Mouse (Mus musculus) hindbrain, postnatal 0 days (tissue): Measurements from ENCODE around the gene Myct1. TPM values are rescaled to one million over a fixed set of nuclear protein-coding genes. Genes with fewer than 3 reads are reported as not detected.
A peak's percentile ranks its signal among the peaks of the same experiment; 100 is the strongest.

Experiments used
- ATAC-seq: fragments of 200-750 bp; cut with Nextera tagmentation; 2 replicates; pipeline ENCODE4 v1.8.0; 2017; ENCODE audit warnings: mild to moderate bottlenecking, moderate TSS enrichment, moderate library complexity
- DNase-seq: peaks from one replicate; pipeline ENCODE4 v3.0.0-alpha.2; 2015; ENCODE audit warnings: low spot score
- H3K27ac ChIP-seq: fragments of 300-500 bp; sonication (generic); 2 replicates; pipeline ENCODE4 v1.5.1; 2014; ENCODE audit warnings: mild to moderate bottlenecking
- H3K27me3 ChIP-seq: fragments of 300-500 bp; sonication (generic); 2 replicates; pipeline ENCODE4 v1.6.1; 2014; ENCODE audit warnings: low read length, mixed read lengths; ENCODE audit not compliant: insufficient read depth
- H3K36me3 ChIP-seq: fragments of 300-500 bp; sonication (generic); 2 replicates; pipeline ENCODE4 v1.6.1; 2014; ENCODE audit warnings: low read length, mixed read lengths; ENCODE audit not compliant: insufficient read depth
- H3K4me1 ChIP-seq: fragments of 300-500 bp; sonication (generic); 2 replicates; pipeline ENCODE4 v1.6.1; 2014; ENCODE audit warnings: antibody characterized with exemption, low read length, mixed read lengths; ENCODE audit not compliant: insufficient read depth
- H3K4me2 ChIP-seq: fragments of 300-500 bp; sonication (generic); 2 replicates; pipeline ENCODE4 v1.6.1; 2014; ENCODE audit warnings: low read depth, mild to moderate bottlenecking, low read length, moderate library complexity, mixed read lengths
- H3K4me3 ChIP-seq: fragments of 300-500 bp; sonication (generic); 2 replicates; pipeline ENCODE4 v1.5.1; 2014; ENCODE audit warnings: low read length
- H3K9ac ChIP-seq: fragments of 300-500 bp; sonication (generic); replicated peaks from 2 replicates; pipeline ENCODE4 v1.6.1; 2014; ENCODE audit warnings: mild to moderate bottlenecking, low read length, moderate library complexity, mixed read lengths
- H3K9me3 ChIP-seq: fragments of 300-500 bp; sonication (generic); 2 replicates; pipeline ENCODE4 v1.6.1; 2016; ENCODE audit warnings: low read length, mixed read lengths
- CTCF ChIP-seq: IDR thresholded peaks from 2 replicates; pipeline ENCODE4 v1.5.1; 2016; ENCODE audit warnings: antibody characterized with exemption, control low read depth, low read depth
- WGBS: fragments of 180-500 bp; shearing (Covaris S2); extraction: QIAGEN DNeasy Blood & Tissue Kit; methylation state at CpG from one replicate; pipeline ENCODE4 v1.1.7; 2014; 5-methylcytosine and 5-hydroxymethylcytosine counted together
- polyA plus RNA-seq: library from polyadenylated mRNA; unstranded; fragments of >200 nt; fragmentation: Nextera tagmentation; extraction: Ambion mirVana; gene quantifications from 2 replicates; pipeline ENCODE4 v1.2.1, GENCODE M21; 2015
- total RNA-seq: library from RNA; depleted of rRNA; stranded (reverse); fragments of >200 nt; gene quantifications from 2 replicates; pipeline ENCODE4 v1.2.3, GENCODE M21; 2014; rRNA removed

Myct1 gene
- 0.43 and 0.89 TPM in 2 replicates for total RNA-seq
- polyA plus RNA-seq = 0.91 and 1.0 TPM in 2 replicates

DNA sequence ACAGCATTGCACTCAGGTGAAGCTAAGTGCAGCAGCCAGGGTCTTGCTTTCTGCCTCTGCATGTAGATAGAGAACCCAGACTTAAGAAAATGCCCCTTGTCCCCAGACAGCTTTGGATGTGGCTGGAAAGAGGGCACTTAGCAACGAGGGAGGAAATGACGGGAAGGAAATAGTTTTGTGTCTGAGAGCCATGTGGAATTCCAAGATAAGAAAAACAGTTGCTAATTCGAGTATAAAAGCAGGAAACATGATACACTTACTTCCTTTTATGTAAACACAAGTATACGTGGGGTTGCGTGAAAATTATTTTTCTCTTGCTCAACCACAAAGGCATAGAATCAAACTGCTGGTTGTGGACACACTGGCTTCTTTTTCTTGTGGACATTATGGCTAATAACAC lies at the start of gene Myct1:
TSS of gene Myct1 (plus strand) at position 312 of the 400 bp plus-strand sequence.
- H3K4me3 ChIP-seq = no peak within 1 kb of the TSS
- no peak within 1 kb of the TSS for H3K27ac ChIP-seq
- H3K9ac ChIP-seq = no peak within 1 kb of the TSS
- H3K4me2 ChIP-seq = no peak within 1 kb of the TSS
- no peaks in the 10 kb centered on the region for H3K36me3 ChIP-seq
- WGBS = 66% methylated on average over 5 of the region's 5 CpGs
- H3K27me3 ChIP-seq = no peaks in the 10 kb centered on the region
- no peak for DNase-seq
- TF ChIP-seq CTCF = no peak
- no peaks in the 10 kb centered on the region for H3K4me1 ChIP-seq
- H3K9me3 ChIP-seq = no peaks in the 10 kb centered on the region
- no peak for ATAC-seq

DNA sequence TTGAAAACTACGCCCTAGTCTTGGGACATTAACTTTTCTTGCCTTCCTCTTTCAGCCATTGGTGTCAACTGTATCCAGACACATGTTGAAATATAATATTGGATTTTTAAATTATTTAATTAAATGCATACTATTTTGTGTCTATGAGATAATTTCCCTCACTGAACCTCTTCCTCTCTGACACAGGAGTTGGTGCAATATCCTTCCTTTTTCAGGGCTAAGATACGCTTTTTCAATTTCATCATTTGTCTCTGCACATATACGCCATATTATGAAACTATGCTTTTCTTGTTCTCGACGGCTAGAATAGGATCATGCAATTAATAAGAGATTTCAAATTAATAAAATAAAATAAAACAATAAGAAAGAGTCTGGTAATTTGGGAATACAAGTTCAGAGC lies 47.1 kb upstream of the Myct1 start:
- TF ChIP-seq CTCF = no peak
- H3K4me1 ChIP-seq = peaks cover 4% of the 10 kb centered on the region; the same call in 1 of the 2 replicates
- no peak for ATAC-seq
- WGBS = 96% methylated on average over 5 of the region's 5 CpGs
- no peaks in the 10 kb centered on the region for H3K27me3 ChIP-seq
- no peaks in the 10 kb centered on the region for H3K36me3 ChIP-seq
- no peaks in the 10 kb centered on the region for H3K9me3 ChIP-seq
- no peak for DNase-seq
- no peak overlapping the region for H3K9ac ChIP-seq
- no peak overlapping the region for H3K4me2 ChIP-seq
- H3K27ac ChIP-seq = no peak overlapping the region
- no peak overlapping the region for H3K4me3 ChIP-seq

GRCm38 (mm10) chr10:5547769-5548168 lies 45.8 kb upstream of the Myct1 start:
- Histone ChIP-seq H3K27ac (no peak overlapping the region), H3K9me3 (no peaks in the 10 kb centered on the region), H3K4me3 (no peak overlapping the region), H3K4me2 (no peak overlapping the region), H3K9ac (no peak overlapping the region), H3K4me1 (peaks cover 4% of the 10 kb centered on the region; the same call in 1 of the 2 replicates), H3K27me3 (no peaks in the 10 kb centered on the region), H3K36me3 (no peaks in the 10 kb centered on the region)
- DNase-seq (no peak), ATAC-seq (no peak)
- WGBS = 90% methylated on average over 9 of the region's 9 CpGs
- TF ChIP-seq CTCF = no peak

GRCm38 (mm10) chr10:5548651-5549050 lies 44.9 kb upstream of the Myct1 start:
- TF ChIP-seq CTCF = no peak
- Histone ChIP-seq H3K9ac (no peak overlapping the region), H3K36me3 (no peaks in the 10 kb centered on the region), H3K27ac (no peak overlapping the region), H3K27me3 (no peaks in the 10 kb centered on the region), H3K9me3 (no peaks in the 10 kb centered on the region), H3K4me1 (peaks cover 4% of the 10 kb centered on the region; the same call in 1 of the 2 replicates), H3K4me3 (no peak overlapping the region), H3K4me2 (peak overlapping the region; percentile 87)
- 92% methylated on average over 2 of the region's 2 CpGs for WGBS
- no peak for DNase-seq
- no peak for ATAC-seq

- no peak for DNase-seq
- Histone ChIP-seq H3K4me3 (peak overlapping the region; percentile 66), H3K9me3 (no peaks in the 10 kb centered on the region), H3K4me1 (peaks cover 4% of the 10 kb centered on the region; the same call in 1 of the 2 replicates), H3K36me3 (no peaks in the 10 kb centered on the region), H3K27me3 (no peaks in the 10 kb centered on the region), H3K9ac (peak overlapping the region; percentile 80), H3K27ac (peak overlapping the region; percentile 93), H3K4me2 (peak overlapping the region; percentile 87)
- ATAC-seq = no peak
- no peak for TF ChIP-seq CTCF
- WGBS = 6% methylated on average over 6 of the region's 6 CpGs
These were observed 43.8 kb upstream of the Myct1 start for GRCm38 (mm10) chr10:5549871-5550167.

DNA sequence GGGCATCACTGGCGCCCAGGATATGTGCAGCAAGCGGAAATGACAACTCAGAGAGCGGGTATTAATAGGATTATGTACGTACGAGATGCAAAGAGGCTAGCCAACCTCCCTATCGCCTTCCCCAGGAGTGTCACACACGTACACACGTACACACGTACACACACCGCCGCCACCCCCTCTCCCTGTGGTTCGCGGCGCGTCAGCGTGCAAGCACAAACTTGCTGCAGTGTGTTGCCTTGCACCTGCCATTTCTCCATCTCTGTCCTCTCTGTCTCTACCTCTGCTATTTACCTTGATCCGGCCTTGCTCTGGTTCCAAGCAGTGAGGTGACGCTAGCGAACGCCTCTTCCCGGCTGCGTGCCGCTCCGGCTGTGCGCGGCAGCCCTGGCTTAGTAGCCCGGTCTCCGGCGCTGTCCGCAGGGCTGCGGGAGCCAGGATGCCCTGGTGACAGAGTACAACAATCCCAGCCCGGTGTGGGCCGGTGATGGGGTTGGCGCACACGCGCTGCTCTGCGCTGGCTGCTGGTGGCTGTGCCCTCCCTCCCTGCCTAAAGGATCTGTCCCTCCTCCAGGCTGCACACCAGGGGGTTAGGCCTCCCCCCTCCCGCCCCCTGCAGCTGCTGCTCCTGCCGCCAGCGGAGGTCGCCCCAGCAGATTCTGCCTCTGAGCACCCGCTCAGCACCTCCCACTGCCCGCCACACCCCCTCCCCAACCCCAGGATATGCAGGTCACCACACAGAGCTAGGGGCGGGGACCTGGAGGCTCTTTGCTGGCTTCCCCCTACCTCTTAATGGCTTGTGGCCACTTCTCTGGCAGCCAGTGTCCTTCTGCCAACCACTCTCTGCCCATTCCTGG lies 43.2 kb upstream of the Myct1 start:
- TF ChIP-seq CTCF = peak; percentile 51
- peaks cover 4% of the 10 kb centered on the region; the same call in 1 of the 2 replicates for H3K4me1 ChIP-seq

DNA sequence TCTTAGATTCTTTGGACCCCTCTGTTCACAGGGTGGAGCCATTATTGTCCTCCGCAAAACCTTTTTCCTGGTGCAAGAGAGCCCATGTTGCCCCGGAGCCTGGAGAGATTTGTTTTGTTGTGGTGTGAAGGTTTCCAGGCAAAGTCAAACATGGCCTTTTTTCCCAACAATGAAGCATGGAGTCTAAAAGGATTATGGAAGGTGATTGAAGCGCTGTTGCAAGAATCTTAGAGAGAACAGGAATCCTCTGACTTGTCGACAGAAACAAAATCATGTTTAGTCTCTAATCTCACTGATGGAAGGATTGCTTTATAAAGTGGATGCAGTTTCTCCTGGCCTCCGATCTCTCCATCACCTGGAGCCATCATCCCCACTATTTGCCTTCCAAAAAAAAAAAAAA lies 42.2 kb upstream of the Myct1 start, which contains the start of gene Syne1:
TSS of gene Syne1 (minus strand) at position 101 of the 400 bp plus-strand sequence.
- H3K4me1 ChIP-seq = peaks cover 4% of the 10 kb centered on the region; the same call in 1 of the 2 replicates
- 62% methylated on average over 5 of the region's 5 CpGs for WGBS

More for the DNA sequence above, 43.2 kb upstream of the Myct1 start:
- whole genome bisulfite sequencing = 1% methylated on average over 44 of the region's 44 CpGs
- DNase-seq = peak; percentile 77
- H3K4me3 ChIP-seq = peak overlapping the region; percentile 66
- peak overlapping the region; percentile 80 for H3K9ac ChIP-seq
- H3K27me3 ChIP-seq = no peaks in the 10 kb centered on the region
- no peaks in the 10 kb centered on the region for H3K36me3 ChIP-seq
- H3K27ac ChIP-seq = peak overlapping the region; percentile 93
- ATAC-seq = peak; percentile 92
- H3K4me2 ChIP-seq = peak overlapping the region; percentile 87
- H3K9me3 ChIP-seq = no peaks in the 10 kb centered on the region

More for the DNA sequence above, 42.2 kb upstream of the Myct1 start, which contains the start of gene Syne1:
- DNase-seq (no peak), ATAC-seq (no peak)
- peak within 1 kb of the TSS; percentile 93 for H3K27ac ChIP-seq
- H3K27me3 ChIP-seq = no peaks in the 10 kb centered on the region
- no peaks in the 10 kb centered on the region for H3K36me3 ChIP-seq
- no peak for TF ChIP-seq CTCF
- H3K9ac ChIP-seq = peak within 1 kb of the TSS; percentile 80
- peak within 1 kb of the TSS; percentile 87 for H3K4me2 ChIP-seq
- peak within 1 kb of the TSS; percentile 66 for H3K4me3 ChIP-seq
- no peaks in the 10 kb centered on the region for H3K9me3 ChIP-seq
